Mouse (Mus musculus): Measurements from ENCODE around the gene Itm2a.
A peak's percentile ranks its signal among the peaks of the same experiment; 100 is the strongest.

Itm2a gene

DNA sequence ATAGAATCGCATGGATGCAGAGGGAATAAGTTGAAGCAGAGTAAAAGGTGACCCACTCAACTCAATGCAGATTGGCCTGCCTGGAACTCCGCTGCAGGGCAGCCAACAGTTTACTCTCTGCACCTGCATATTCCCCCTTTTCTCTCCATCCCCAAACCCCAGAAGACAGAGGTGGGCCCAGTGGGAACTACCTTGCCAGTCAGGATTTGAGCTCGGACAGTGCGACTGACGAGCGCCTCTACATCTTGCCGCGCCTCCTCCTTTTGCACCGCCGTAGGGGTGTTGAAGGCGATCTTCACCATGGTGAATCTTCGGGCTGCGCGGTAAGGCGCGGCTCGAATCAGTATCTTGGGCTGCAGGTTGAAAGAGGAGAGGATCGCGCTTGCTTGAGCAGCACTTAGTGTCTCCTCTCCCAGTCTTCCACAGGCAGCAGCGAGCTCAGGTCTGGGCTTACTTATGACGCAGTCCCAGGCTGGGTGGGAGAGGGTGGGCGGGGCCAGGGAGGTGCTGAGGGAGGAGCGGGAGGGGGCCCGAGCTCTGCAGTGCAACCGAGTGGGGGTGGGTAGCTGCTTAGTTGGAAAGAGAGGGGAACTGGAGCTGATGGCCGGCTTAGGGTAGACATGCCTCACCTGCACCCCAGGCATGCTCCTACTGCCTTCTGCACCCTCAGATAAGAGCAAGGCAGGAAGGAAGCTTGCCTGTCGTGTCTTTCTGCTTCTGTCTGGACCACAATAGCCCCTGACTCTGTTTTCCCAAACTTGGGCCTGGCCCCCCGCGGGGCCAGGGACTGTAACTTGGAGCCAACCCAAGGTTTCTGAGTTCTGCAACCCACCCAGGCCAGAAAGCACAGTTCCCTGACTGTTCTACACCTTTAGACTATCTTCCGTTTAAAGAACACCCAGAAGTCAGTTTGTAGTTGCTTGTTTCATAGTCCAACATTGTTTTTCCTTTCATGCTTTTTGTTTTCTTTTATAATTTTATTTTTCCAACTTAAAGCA, at the start of gene Itm2a:
TSS of gene Itm2a (minus strand) at position 462 of the 998 bp plus-strand sequence.
- peak in 1 of 2 experiments; percentile 14 for DNase-seq (ENCODE audit: low spot score in 2 of 2)

DNA sequence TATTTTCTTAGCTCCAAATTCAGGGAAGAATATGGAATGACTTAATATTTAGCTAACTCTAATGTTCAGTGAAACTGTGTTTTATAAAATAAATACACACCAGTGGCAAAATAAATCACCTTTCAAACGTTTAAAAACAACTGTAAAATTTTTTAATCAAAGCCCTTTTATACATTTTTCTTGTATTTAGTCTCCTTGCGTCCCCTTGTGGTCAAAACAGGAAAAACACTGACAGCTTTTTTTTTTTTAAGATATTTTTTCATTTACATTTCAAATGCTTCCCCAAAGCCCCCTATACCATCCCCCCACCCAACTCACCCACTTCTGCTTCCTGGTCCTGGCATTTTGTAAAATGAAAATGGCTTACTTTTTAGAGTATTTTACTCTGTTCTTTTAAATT, 32.7 kb upstream of the Itm2a start:
- no peak for DNase-seq (ENCODE audit: low spot score in 2 of 2)

DNA sequence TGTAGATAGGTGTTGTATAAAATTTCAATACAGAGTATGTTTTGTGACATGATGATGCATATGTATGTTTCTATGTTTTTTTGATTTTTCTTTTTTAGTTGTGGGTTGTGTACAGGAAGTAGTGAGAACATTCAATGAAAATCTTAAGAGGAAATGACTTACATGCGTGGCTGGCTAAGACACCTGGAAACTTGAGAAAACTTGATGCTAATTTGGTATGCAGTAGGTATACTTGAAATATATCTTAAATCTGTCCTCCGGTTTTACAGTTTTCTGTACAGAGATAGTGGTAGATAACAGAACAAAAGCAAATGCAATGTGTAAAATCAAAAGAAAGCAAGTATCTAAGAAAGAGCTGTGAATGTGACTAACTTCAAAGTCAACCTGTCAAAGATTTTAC, 18.1 kb upstream of the Itm2a start:
- no peak for DNase-seq (ENCODE audit: low spot score in 2 of 2)

DNA sequence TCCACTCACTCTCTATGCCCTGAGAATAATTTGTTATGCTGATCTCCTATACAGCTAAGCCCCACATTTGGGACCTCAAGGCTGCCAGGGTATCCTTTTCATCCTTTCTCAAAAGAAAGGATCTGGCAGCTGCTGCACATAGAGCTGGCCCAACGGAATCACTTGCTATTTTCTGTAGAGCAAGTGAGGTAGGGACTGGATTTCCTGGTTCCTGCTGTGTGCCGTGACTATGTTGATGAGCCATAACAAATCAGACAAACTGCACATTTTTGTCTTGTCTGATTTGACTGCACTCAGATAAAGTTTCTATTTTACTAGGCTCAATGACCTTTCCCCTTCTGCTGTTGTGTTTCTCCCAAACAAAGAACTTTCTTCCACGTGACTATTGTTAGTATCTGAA, 14.2 kb upstream of the Itm2a start:
- DNase-seq (ENCODE audit: low spot score in 2 of 2) = no peak

DNA sequence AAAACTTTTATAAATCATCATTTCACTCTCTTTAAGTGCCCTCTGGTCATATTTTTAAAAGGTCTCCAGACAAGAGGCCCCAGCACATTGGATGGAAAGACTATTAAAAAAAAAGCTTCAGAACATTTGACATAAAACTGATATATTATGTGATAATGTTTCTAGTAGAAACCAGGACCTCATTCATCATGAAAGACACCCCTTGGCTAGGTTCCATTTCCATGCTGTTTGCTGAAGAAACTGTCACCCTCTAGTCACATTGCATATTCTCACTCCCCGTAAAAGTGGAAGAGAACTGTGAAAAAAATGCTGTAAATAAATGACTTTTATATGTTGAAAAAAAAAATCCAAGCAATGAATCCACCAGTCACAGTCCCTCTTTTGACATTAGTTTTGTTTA, 12.8 kb upstream of the Itm2a start:
- no peak for DNase-seq (ENCODE audit: low spot score in 2 of 2)

DNA sequence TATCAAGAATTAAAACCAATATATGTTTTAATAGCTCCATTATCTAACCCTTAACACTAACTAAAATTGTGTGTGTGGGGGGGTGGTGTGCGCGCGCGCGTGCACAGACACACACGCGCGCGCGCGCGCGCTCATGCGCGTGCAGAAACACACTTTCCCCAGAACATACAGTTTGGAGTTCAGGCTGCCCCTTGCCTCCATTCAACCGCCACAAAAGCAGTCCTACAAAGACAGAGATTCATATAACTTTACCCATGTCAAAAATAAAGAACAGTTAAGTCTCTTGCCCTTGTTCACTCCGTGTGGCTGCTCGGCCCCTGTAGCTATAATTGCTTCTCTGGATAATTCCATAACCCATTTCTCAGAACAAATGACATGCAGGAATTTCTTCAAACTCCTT, 695 bp downstream of the Itm2a start:
- no peak for DNase-seq (ENCODE audit: low spot score in 2 of 2)

DNA sequence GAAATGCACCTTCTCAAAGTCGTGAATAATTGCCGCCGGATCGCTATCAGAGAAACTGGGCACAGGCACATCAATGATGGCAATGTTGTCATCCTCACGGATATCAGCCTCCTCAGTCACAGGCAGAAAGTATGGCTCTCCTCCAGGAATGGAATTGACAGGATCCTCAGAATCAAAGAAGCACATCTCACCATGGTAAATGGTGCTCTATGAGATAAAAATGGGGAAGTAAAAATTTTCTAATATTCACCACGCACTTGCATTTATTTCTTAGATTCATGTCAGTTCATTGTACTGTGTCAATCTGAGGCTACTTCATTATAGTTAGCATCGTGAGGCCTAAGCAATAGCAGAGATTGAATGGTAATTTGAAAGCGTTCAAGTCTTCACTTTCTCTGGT, 4.1 kb downstream of the Itm2a start:
- no peak for DNase-seq (ENCODE audit: low spot score in 2 of 2)

DNA sequence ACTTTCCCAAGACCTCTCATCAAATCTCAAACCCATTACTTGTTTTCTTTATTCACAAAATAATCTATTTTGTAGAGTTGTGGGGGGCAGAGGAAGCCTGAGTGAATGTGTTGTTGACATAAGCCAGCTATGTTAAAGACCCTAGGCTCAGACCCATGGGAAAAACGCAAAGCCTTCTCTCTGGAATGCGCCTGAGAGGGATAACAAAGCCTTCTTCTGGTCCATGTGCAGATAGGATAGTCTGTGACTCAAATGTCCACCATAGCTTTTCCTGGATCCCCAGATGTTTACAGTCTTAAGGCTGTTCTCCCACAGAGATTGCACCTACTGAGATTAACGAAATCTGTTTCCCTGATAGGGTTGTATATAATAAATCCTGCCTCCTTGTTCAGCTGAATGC, 9.9 kb downstream of the Itm2a start:
- DNase-seq (ENCODE audit: low spot score in 2 of 2) = no peak

DNA sequence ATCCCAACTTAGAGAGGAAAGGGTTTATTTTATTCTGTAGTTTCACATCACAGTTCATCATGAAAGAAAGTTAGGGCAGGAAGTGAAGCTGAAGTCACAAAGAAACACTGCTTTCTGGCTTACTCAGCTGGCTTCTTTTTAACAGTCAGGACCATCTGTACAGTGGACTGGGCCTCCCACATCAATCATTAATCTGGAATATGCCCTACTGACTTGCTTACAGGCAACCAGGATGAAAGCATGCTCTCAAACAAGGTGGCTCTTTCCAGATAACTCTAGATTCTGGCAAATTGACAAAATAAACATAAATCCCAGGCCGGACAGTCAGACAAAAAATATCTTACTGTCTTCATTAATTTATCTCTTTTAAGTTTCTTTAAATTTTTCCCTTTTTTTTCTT, 27.8 kb downstream of the Itm2a start:
- no peak for DNase-seq (ENCODE audit: low spot score in 2 of 2)
